Mouse (Mus musculus) right cerebral cortex, postnatal 10 days (tissue): ENCODE data around the gene Fkbp1a.

Experiments
- DNase-seq, 2 experiments: peaks; one replicate each; pipeline ENCODE4 v3.0.0; 2021; ENCODE audit warnings: low spot score in 2 of 2

The Fkbp1a gene

GRCm38 (mm10) chr2:151542323-151543062 lies at the start of gene Fkbp1a:
Fkbp1a (plus strand) TSS chr2:151542483.
- DNase-seq: peak; percentile 98

- peak; percentile 96 to 97 for DNase-seq
Measured at GRCm38 (mm10) chr2:151494035-151494803, 48.1 kb upstream of the Fkbp1a start, which contains the start of gene Nsfl1c. Nsfl1c (plus strand) TSS chr2:151494182.

- no peak for DNase-seq
Measured at GRCm38 (mm10) chr2:151498358-151498757, 43.9 kb upstream of the Fkbp1a start.

GRCm38 (mm10) chr2:151500442-151501007 lies 41.8 kb upstream of the Fkbp1a start:
- DNase-seq: no peak

GRCm38 (mm10) chr2:151504226-151504625 lies 38.1 kb upstream of the Fkbp1a start:
- DNase-seq: peak in 1 of 2 experiments; percentile 7

GRCm38 (mm10) chr2:151512199-151512598 lies 30.1 kb upstream of the Fkbp1a start:
- peak; percentile 80 to 83 for DNase-seq

GRCm38 (mm10) chr2:151513525-151514285 lies 28.6 kb upstream of the Fkbp1a start:
- DNase-seq: peak in 1 of 2 experiments; percentile 40

GRCm38 (mm10) chr2:151519000-151519399 lies 23.3 kb upstream of the Fkbp1a start:
- DNase-seq: no peak

GRCm38 (mm10) chr2:151524324-151525041 lies 17.8 kb upstream of the Fkbp1a start:
- no peak for DNase-seq

- no peak for DNase-seq
Measured at GRCm38 (mm10) chr2:151525520-151525919, 16.8 kb upstream of the Fkbp1a start.

GRCm38 (mm10) chr2:151528066-151528465 lies 14.2 kb upstream of the Fkbp1a start:
- no peak for DNase-seq

- no peak for DNase-seq
Measured at GRCm38 (mm10) chr2:151529169-151529568, 13.1 kb upstream of the Fkbp1a start.

- DNase-seq: no peak
Measured at GRCm38 (mm10) chr2:151530378-151531230, 11.7 kb upstream of the Fkbp1a start.

GRCm38 (mm10) chr2:151533632-151534031 lies 8.7 kb upstream of the Fkbp1a start:
- no peak for DNase-seq

- no peak for DNase-seq
Measured at GRCm38 (mm10) chr2:151535961-151536617, 6.2 kb upstream of the Fkbp1a start.

GRCm38 (mm10) chr2:151536618-151536974 lies 5.7 kb upstream of the Fkbp1a start:
- DNase-seq: peak; percentile 64 to 66

- DNase-seq: no peak
Measured at GRCm38 (mm10) chr2:151538646-151539045, 3.6 kb upstream of the Fkbp1a start.

- DNase-seq: peak; percentile 68 to 72
Measured at GRCm38 (mm10) chr2:151543063-151543895, 996 bp downstream of the Fkbp1a start.

- peak; percentile 41 to 62 for DNase-seq
Measured at GRCm38 (mm10) chr2:151544673-151545072, 2.4 kb downstream of the Fkbp1a start.
